Mouse (Mus musculus) testis, adult 2 months (tissue): ENCODE data around the gene Tceanc.

ENCODE experiments used
- CTCF ChIP-seq: fragments of 200-500 bp; IDR thresholded peaks from 2 replicates; pipeline ENCODE4 v1.5.1; 2012; ENCODE audit warnings: low read depth, mild to moderate bottlenecking, inconsistent platforms, low read length, moderate library complexity; ENCODE audit not compliant: control insufficient read depth, insufficient read depth, insufficient replicate concordance
- POLR2A ChIP-seq: fragments of 200-500 bp; IDR thresholded peaks from 2 replicates; pipeline ENCODE4 v1.6.1; 2012; ENCODE audit warnings: low read depth, mild to moderate bottlenecking, inconsistent platforms, low read length, moderate library complexity; ENCODE audit not compliant: control insufficient read depth

- TF ChIP-seq CTCF (no peak), POLR2A (no peak)
These were observed 41.0 kb upstream of the Tceanc start for GRCm38 (mm10) chrX:166559333-166559732.
